Mouse (Mus musculus) liver, embryonic 12.5 days (tissue): Measurements from ENCODE around the gene Tbc1d9b. TPM values are rescaled to one million over a fixed set of nuclear protein-coding genes. Genes with fewer than 3 reads are reported as not detected.

ENCODE experiments used
- ATAC-seq: fragments of 200-750 bp; cut with Nextera tagmentation; 2 replicates; pipeline ENCODE4 v1.8.0; 2017; ENCODE audit warnings: moderate number of reproducible peaks, mild to moderate bottlenecking, moderate library complexity
- H3K27ac ChIP-seq: fragments of 300-500 bp; sonication (generic); 2 replicates; pipeline ENCODE4 v1.5.1; 2016; ENCODE audit warnings: mild to moderate bottlenecking
- H3K27me3 ChIP-seq: fragments of 300-500 bp; sonication (generic); replicated peaks from 2 replicates; pipeline ENCODE4 v1.6.1; 2016; ENCODE audit warnings: mild to moderate bottlenecking, moderate library complexity
- H3K36me3 ChIP-seq: fragments of 300-500 bp; sonication (generic); 2 replicates; pipeline ENCODE4 v1.6.1; 2016; ENCODE audit warnings: mild to moderate bottlenecking, moderate library complexity
- H3K4me1 ChIP-seq: fragments of 300-500 bp; sonication (generic); 2 replicates; pipeline ENCODE4 v1.6.1; 2016
- H3K4me2 ChIP-seq: fragments of 300-500 bp; sonication (generic); 2 replicates; pipeline ENCODE4 v1.6.1; 2016; ENCODE audit warnings: mild to moderate bottlenecking, moderate library complexity
- H3K4me3 ChIP-seq: fragments of 300-500 bp; sonication (generic); 2 replicates; pipeline ENCODE4 v1.5.1; 2016; ENCODE audit warnings: mild to moderate bottlenecking, moderate library complexity
- H3K9ac ChIP-seq: fragments of 300-500 bp; sonication (generic); 2 replicates; pipeline ENCODE4 v1.6.1; 2016; ENCODE audit warnings: mild to moderate bottlenecking, moderate library complexity
- H3K9me3 ChIP-seq: fragments of 300-500 bp; sonication (generic); replicated peaks from 2 replicates; pipeline ENCODE4 v1.6.1; 2016; ENCODE audit warnings: mild to moderate bottlenecking, moderate library complexity
- WGBS: fragments of 180-500 bp; shearing (Covaris S2); methylation state at CpG from one replicate; pipeline ENCODE4 v1.1.7; 2016; ENCODE audit not compliant: insufficient replicate concordance; 5-methylcytosine and 5-hydroxymethylcytosine counted together
- polyA plus RNA-seq: library from polyadenylated mRNA; unstranded; fragments of >200 nt; fragmentation: Nextera tagmentation; extraction: Ambion mirVana; gene quantifications from 2 replicates; pipeline ENCODE4 v1.2.1, GENCODE M21; 2016

Gene Tbc1d9b
- polyA plus RNA-seq, 1 experiment from 2014 or later: 20.3 TPM

GRCm38 (mm10) chr11:50203302-50203827 lies 72.2 kb downstream of the Tbc1d9b start:
- no peaks in the 10 kb centered on the region for H3K27me3 ChIP-seq
- no peak overlapping the region for H3K4me3 ChIP-seq
- H3K27ac ChIP-seq: no peak overlapping the region
- H3K9me3 ChIP-seq: no peaks in the 10 kb centered on the region
- peaks cover 98% of the 10 kb centered on the region for H3K36me3 ChIP-seq
- ATAC-seq: no peak
- 85% methylated on average over 9 of the region's 9 CpGs for WGBS
- H3K4me1 ChIP-seq: peaks cover 30% of the 10 kb centered on the region
- no peak overlapping the region for H3K9ac ChIP-seq
- no peak overlapping the region for H3K4me2 ChIP-seq

- Histone ChIP-seq H3K4me2 (no peak overlapping the region), H3K4me1 (peaks cover 42% of the 10 kb centered on the region), H3K4me3 (no peak overlapping the region), H3K9me3 (no peaks in the 10 kb centered on the region), H3K36me3 (peaks cover 82% of the 10 kb centered on the region), H3K27me3 (no peaks in the 10 kb centered on the region), H3K27ac (no peak overlapping the region), H3K9ac (no peak overlapping the region)
- no peak for ATAC-seq
- 76% methylated on average over 3 of the region's 3 CpGs for WGBS
Observed at GRCm38 (mm10) chr11:50205434-50205833, 74.2 kb downstream of the Tbc1d9b start.

- Histone ChIP-seq H3K9ac (no peak overlapping the region), H3K4me1 (peaks cover 40% of the 10 kb centered on the region), H3K4me2 (no peak overlapping the region), H3K9me3 (no peaks in the 10 kb centered on the region), H3K36me3 (peaks cover 76% of the 10 kb centered on the region), H3K27ac (no peak overlapping the region), H3K27me3 (no peaks in the 10 kb centered on the region), H3K4me3 (no peak overlapping the region)
- WGBS: 79% methylated on average over 2 of the region's 2 CpGs
- no peak for ATAC-seq
Observed at GRCm38 (mm10) chr11:50206037-50206436, 74.8 kb downstream of the Tbc1d9b start.

GRCm38 (mm10) chr11:50207344-50207743 lies 76.1 kb downstream of the Tbc1d9b start:
- H3K9ac ChIP-seq: no peak overlapping the region
- no peaks in the 10 kb centered on the region for H3K27me3 ChIP-seq
- peaks cover 63% of the 10 kb centered on the region for H3K36me3 ChIP-seq
- H3K27ac ChIP-seq: no peak overlapping the region
- no peak overlapping the region for H3K4me3 ChIP-seq
- H3K9me3 ChIP-seq: no peaks in the 10 kb centered on the region
- ATAC-seq: no peak
- peaks cover 44% of the 10 kb centered on the region for H3K4me1 ChIP-seq
- no peak overlapping the region for H3K4me2 ChIP-seq
- 92% methylated on average over 14 of the region's 14 CpGs for WGBS

GRCm38 (mm10) chr11:50208039-50208438 lies 76.8 kb downstream of the Tbc1d9b start:
- Histone ChIP-seq H3K4me2 (0 out of 2 replicates have a peak overlapping the region, but pooled peaks have one; percentile 77), H3K9ac (peak overlapping the region; percentile 97; the same call in 1 of the 2 replicates), H3K27me3 (no peaks in the 10 kb centered on the region), H3K4me3 (no peak overlapping the region), H3K36me3 (peaks cover 56% of the 10 kb centered on the region), H3K9me3 (no peaks in the 10 kb centered on the region), H3K4me1 (peaks cover 49% of the 10 kb centered on the region), H3K27ac (no peak overlapping the region)
- WGBS: 86% methylated on average over 5 of the region's 5 CpGs
- no peak for ATAC-seq

GRCm38 (mm10) chr11:50210101-50210504 lies 78.9 kb downstream of the Tbc1d9b start:
- peak overlapping the region; percentile 97 for H3K9ac ChIP-seq
- WGBS: 2% methylated on average over 24 of the region's 24 CpGs
- no peaks in the 10 kb centered on the region for H3K9me3 ChIP-seq
- peak overlapping the region; percentile 99 for H3K27ac ChIP-seq
- peaks cover 58% of the 10 kb centered on the region for H3K4me1 ChIP-seq
- H3K36me3 ChIP-seq: peaks cover 37% of the 10 kb centered on the region
- peak overlapping the region; percentile 77 for H3K4me2 ChIP-seq
- H3K4me3 ChIP-seq: peak overlapping the region; percentile 94
- ATAC-seq: peak; percentile 93
- no peaks in the 10 kb centered on the region for H3K27me3 ChIP-seq

GRCm38 (mm10) chr11:50210505-50211151 lies 79.4 kb downstream of the Tbc1d9b start, which contains the start of the genes Sqstm1 and Mgat4b:
Gene Sqstm1, minus strand, starts transcription at chr11:50210827.
Gene Mgat4b, plus strand, starts transcription at chr11:50210890.
- H3K9ac ChIP-seq: peak within 1 kb of the TSS; percentile 97
- H3K4me3 ChIP-seq: peak within 1 kb of the TSS; percentile 94
- peaks cover 32% of the 10 kb centered on the region for H3K36me3 ChIP-seq
- peak within 1 kb of the TSS; percentile 77 for H3K4me2 ChIP-seq
- H3K27me3 ChIP-seq: no peaks in the 10 kb centered on the region
- under 1% methylated on average over 48 of the region's 48 CpGs for WGBS
- peak; percentile 70 for ATAC-seq
- H3K9me3 ChIP-seq: no peaks in the 10 kb centered on the region
- H3K27ac ChIP-seq: peak within 1 kb of the TSS; percentile 99
- peaks cover 63% of the 10 kb centered on the region for H3K4me1 ChIP-seq

GRCm38 (mm10) chr11:50211322-50212059 lies 80.3 kb downstream of the Tbc1d9b start:
- Histone ChIP-seq H3K4me2 (peak overlapping the region; percentile 77), H3K4me1 (peaks cover 72% of the 10 kb centered on the region), H3K4me3 (peak overlapping the region; percentile 94), H3K9ac (peak overlapping the region; percentile 97), H3K9me3 (no peaks in the 10 kb centered on the region), H3K36me3 (peaks cover 23% of the 10 kb centered on the region), H3K27me3 (no peaks in the 10 kb centered on the region), H3K27ac (peak overlapping the region; percentile 99)
- 87% methylated on average over 3 of the region's 3 CpGs for WGBS
- no peak for ATAC-seq

- WGBS: 46% methylated on average over 3 of the region's 3 CpGs
- no peak for ATAC-seq
- Histone ChIP-seq H3K4me1 (peaks cover 79% of the 10 kb centered on the region), H3K27me3 (no peaks in the 10 kb centered on the region), H3K27ac (peak overlapping the region; percentile 60), H3K9me3 (no peaks in the 10 kb centered on the region), H3K4me3 (no peak overlapping the region), H3K9ac (no peak overlapping the region), H3K36me3 (peaks cover 16% of the 10 kb centered on the region), H3K4me2 (no peak overlapping the region)
Observed at GRCm38 (mm10) chr11:50212060-50212739, 81.0 kb downstream of the Tbc1d9b start.

- Histone ChIP-seq H3K36me3 (peaks cover 7% of the 10 kb centered on the region), H3K27ac (peak overlapping the region; percentile 60), H3K4me3 (no peak overlapping the region), H3K27me3 (no peaks in the 10 kb centered on the region), H3K9ac (no peak overlapping the region), H3K4me2 (no peak overlapping the region), H3K9me3 (no peaks in the 10 kb centered on the region), H3K4me1 (peaks cover 81% of the 10 kb centered on the region)
- WGBS: 59% methylated on average over 11 of the region's 11 CpGs
- ATAC-seq: no peak
Observed at GRCm38 (mm10) chr11:50212848-50213758, 81.9 kb downstream of the Tbc1d9b start.

GRCm38 (mm10) chr11:50214631-50215030 lies 83.4 kb downstream of the Tbc1d9b start:
- no peaks in the 10 kb centered on the region for H3K27me3 ChIP-seq
- no peak overlapping the region for H3K27ac ChIP-seq

More at GRCm38 (mm10) chr11:50214631-50215030, 83.4 kb downstream of the Tbc1d9b start:
- Histone ChIP-seq H3K4me3 (no peak overlapping the region), H3K4me1 (peaks cover 84% of the 10 kb centered on the region), H3K4me2 (no peak overlapping the region), H3K36me3 (0 out of 2 replicates have a peak, but pooled peaks cover 6% of the 10 kb centered on the region), H3K9me3 (no peaks in the 10 kb centered on the region), H3K9ac (no peak overlapping the region)
- 79% methylated on average over 6 of the region's 6 CpGs for WGBS
- no peak for ATAC-seq
